Mouse (Mus musculus): Measurements from ENCODE around the gene Agbl5.
A peak's percentile ranks its signal among the peaks of the same experiment; 100 is the strongest.

Agbl5 gene

DNA sequence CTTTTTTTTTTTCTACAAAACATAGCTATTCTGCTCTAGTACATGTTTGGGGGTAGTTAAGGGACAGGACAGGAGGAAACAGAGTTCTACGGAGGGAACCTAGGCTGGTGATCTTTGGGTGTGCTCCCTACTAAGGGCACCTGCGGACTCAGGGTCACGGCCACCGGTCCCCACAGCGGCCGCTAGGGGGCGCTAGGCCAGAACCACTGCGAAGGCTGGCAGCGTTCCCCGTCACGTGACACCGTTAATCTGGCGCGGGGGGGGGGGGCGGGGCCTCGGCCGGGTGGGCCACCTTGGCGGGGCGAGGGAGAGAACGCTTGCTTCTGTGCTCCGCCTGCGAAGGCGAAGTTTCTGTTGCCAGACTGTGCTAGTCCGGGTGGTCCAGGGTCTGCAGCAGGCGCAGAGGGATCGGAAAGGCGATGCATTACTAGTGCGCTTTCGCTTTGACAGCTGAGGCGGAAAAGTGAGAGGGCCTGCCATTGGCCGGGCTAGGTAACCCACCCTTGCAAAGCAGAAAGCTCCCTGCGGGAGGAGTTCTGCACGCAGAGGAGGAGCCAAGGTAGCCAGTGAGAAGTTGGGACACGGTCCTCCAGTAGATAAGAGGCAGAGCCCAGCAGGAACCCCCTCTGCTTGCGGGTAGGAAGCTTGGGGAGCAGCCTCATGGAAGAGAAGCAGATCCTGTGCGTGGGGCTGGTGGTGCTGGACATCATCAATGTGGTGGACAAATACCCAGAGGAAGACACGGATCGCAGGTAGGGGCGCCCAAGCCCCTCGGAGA, 33.0 kb downstream of the Agbl5 start, which contains the start of gene Khk:
TSS of gene Khk (plus strand) at position 176 of the 778 bp plus-strand sequence.
- peak; percentile 96 for DNase-seq

- DNase-seq = peak; percentile 53
Measured at GRCm38 (mm10) chr5:30922581-30923041, 34.1 kb downstream of the Agbl5 start.

- no peak for DNase-seq
Measured at GRCm38 (mm10) chr5:30923119-30923518, 34.6 kb downstream of the Agbl5 start.

DNA sequence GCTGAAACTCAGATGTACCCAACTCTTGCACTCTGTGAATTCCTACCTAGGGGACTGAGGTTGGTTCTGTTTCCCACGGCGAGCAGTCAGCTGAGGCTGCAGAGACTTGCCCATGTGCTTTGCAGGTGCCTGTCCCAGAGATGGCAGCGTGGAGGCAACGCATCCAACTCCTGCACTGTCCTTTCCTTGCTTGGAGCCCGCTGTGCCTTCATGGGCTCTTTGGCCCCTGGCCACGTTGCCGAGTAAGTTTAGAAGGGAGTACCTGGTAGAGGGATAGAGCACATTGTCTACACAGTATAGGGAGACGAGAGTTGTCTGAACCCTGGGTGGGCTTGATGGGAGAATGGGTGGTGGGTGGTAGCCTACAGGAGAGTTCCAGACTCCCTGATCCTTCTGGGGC, 36.1 kb downstream of the Agbl5 start:
- no peak for DNase-seq

DNA sequence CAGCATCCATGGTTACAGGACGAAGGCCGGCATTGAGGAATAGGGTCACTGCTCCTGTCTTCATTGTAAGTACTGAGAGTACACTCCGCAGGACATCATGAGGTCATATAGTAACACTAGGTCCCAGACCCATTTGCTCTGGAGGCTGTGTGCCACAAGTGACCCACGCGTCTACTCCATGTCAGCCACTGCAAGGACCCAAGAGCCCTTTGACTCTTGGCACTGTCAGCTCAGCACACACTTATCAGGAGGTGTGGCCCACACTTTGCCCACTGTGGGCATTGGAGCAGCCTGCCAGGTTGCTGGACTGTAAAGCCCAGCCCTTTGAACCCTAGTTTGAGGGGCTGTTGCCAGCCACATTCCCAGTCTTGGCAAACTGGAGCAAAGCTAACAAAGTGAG, 36.7 kb downstream of the Agbl5 start:
- DNase-seq = peak; percentile 54

- no peak for DNase-seq
Measured at GRCm38 (mm10) chr5:30926073-30926472, 37.6 kb downstream of the Agbl5 start.

- peak; percentile 65 for DNase-seq
Measured at GRCm38 (mm10) chr5:30927945-30928529, 39.5 kb downstream of the Agbl5 start.

DNA sequence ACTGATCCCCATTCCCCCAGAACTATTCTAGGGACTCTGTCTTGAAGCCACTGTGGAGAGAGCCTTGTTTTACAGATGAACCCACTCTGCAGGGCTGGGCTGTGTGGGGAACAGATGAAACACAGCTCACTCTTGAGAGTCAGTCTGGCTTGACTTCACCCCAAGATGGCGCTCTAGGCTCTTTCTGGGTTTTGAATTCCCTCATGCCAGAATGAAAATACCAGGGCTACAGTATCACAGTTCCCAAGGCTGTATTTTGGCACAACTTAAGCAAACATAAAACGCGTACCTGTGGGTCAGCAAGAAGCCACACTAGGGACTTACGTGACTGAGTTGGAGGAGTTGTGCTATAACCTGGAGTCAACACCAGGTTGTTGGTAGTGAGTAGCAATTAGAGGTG, 41.6 kb downstream of the Agbl5 start:
- peak; percentile 91 for DNase-seq

DNA sequence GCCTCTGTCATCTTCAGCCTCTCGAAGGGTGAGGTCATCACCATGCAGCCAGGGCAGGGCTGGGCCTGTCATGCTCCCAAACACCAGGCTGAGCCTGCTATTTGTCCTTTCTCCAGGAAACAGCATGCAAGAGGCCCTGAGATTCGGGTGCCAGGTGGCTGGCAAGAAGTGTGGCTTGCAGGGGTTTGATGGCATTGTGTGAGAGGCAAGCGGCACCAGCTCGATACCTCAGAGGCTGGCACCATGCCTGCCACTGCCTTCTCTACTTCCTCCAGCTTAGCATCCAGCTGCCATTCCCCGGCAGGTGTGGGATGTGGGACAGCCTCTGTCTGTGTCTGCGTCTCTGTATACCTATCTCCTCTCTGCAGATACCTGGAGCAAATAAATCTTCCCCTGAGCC, 42.4 kb downstream of the Agbl5 start:
- DNase-seq = no peak

GRCm38 (mm10) chr5:30931378-30931777, 42.9 kb downstream of the Agbl5 start:
- DNase-seq = no peak

GRCm38 (mm10) chr5:30933705-30934104, 45.2 kb downstream of the Agbl5 start:
- DNase-seq = no peak

GRCm38 (mm10) chr5:30934725-30935461, 46.4 kb downstream of the Agbl5 start:
- no peak for DNase-seq

- DNase-seq = peak; percentile 53
Measured at GRCm38 (mm10) chr5:30943004-30943403, 54.5 kb downstream of the Agbl5 start.

DNA sequence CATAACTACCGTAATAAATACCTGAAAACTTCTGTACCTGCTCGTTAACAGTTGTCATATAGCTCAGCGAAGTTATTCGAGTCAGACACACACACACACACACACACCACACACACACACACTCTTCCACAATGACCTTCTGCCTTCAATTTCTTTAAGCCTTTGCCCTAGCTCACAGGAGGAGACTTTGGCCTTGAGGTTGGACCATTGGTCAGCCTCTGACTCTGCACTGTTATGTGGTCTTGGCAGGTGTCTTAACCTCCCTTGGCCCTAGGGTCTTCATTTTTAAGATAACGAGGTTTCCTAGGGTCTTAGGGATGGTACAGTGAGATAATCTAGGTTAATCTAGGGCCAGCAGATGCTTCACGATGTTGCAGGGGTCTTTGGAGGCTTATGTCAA, 55.9 kb downstream of the Agbl5 start:
- no peak for DNase-seq

- peak; percentile 69 for DNase-seq
Measured at GRCm38 (mm10) chr5:30944956-30945781, 56.7 kb downstream of the Agbl5 start, which contains the start of gene Cgref1. Gene Cgref1, minus strand, starts transcription at chr5:30945591.

GRCm38 (mm10) chr5:30948620-30949019, 60.1 kb downstream of the Agbl5 start:
- DNase-seq = no peak

DNA sequence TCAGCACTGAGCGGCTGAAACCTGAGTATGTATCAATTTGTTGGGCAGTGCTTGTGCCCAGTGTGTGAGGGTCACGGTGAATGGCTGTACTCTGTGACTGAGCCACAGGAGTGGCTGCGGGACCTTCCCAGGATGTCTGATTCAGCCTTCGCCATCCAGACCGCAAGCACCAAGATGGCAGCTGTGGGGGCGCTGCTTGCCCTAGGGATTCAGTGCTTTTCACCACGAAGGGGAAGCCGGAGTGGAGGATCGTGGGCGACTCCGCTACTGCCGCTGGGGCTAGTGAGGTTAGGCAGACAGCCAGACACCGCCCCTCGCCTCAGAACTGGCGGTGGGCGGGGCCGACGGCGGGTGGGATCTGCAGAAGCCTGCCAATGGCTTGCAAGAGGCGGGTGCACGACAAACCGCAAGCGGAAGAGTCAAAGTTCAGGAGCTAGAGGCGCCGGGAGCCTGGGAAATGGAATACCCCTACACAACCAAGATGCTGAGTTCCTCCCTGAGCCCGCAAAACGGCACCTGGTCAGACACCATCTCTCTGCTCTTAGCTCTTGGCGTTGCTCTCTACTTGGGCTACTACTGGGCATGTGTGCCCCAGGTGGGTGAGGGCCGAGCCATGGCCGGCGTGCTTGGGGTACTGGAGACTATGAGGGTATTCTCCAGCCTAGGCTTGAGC, 61.3 kb downstream of the Agbl5 start:
- DNase-seq = peak; percentile 96

- DNase-seq = peak; percentile 21
Measured at GRCm38 (mm10) chr5:30950451-30950850, 62.0 kb downstream of the Agbl5 start.

- DNase-seq = no peak
Measured at GRCm38 (mm10) chr5:30950922-30951321, 62.4 kb downstream of the Agbl5 start.

GRCm38 (mm10) chr5:30951706-30952105, 63.2 kb downstream of the Agbl5 start:
- DNase-seq = no peak

DNA sequence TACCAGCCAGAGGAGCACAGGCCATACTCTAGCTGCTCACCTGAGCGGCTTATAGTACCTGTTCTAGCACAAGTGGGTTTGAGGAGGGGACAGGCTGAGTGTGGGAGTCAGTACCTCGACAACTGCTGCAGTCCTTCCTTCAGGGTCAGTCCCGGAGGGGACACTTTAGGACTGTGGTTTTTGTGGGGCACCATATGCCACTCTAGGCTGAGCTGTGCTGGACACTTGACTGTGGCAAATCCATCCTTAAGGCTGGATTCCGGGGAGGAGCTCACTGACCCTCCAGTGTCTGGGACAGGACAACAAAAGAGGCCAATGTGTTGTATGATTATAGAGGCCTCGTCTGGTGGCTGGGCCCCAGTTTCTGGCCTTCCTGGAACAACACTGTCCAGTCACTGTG, 64.1 kb downstream of the Agbl5 start:
- DNase-seq = no peak

- DNase-seq = no peak
Measured at GRCm38 (mm10) chr5:30954065-30954464, 65.6 kb downstream of the Agbl5 start.
